Mouse (Mus musculus): ENCODE data around the gene Skint6. TPM values are rescaled to one million over a fixed set of nuclear protein-coding genes. Genes with fewer than 3 reads are reported as not detected.

The Skint6 gene
- not detected for total RNA-seq (2023)

DNA sequence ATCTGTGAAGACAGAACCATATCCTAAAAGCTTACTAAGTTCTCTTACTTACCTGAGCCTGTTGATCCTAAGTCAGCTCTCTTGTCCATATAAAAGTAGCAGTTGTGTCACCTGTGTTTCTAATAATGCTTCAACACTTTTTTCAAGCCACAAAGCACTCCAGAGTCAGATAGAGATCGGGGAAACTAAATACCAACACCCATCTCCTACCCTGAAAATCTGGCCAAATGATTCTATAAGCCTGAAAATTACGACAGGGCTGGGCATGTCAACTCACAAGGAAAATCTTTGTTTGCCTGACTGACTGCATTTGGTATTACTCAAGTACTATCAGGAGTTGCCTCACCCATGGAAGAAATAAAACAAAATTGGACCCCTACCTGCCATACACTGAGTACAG is at the start of gene Skint6:
Gene Skint6, minus strand, starts transcription at position 101 of the 400 bp plus-strand sequence.

DNA sequence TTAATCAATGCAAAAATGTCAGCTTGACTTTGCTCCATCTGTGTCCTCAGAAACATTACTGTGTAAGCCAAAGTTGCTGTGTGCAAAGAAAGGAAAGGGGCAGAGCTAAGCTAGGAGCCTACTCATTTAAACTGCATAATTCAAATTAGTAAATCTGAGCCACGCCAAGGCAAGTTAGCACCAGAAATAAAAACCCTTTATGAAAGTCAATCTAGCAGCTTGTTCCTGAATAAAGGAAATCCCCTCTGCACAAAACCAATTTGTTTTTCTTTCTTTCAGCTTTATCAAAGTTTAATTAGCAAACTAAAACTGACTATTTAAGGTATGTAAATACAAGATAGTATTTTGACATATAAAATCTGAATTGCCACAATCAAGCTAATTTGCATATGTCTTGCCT is 512.0 kb downstream of the Skint6 start, which contains the start of gene Skint10:
Gene Skint10, minus strand, starts transcription at position 101 of the 400 bp plus-strand sequence.

